Mouse (Mus musculus) heart, postnatal 0 days (tissue): ENCODE measurements around the gene Stap2.

Source experiments
- CTCF ChIP-seq: IDR thresholded peaks from 2 replicates; pipeline ENCODE4 v1.5.1; 2016; ENCODE audit warnings: antibody characterized with exemption, control low read depth, low read depth
- EP300 ChIP-seq: IDR thresholded peaks from 2 replicates; pipeline ENCODE4 v1.6.1; 2016; ENCODE audit warnings: antibody characterized with exemption, low read depth

DNA sequence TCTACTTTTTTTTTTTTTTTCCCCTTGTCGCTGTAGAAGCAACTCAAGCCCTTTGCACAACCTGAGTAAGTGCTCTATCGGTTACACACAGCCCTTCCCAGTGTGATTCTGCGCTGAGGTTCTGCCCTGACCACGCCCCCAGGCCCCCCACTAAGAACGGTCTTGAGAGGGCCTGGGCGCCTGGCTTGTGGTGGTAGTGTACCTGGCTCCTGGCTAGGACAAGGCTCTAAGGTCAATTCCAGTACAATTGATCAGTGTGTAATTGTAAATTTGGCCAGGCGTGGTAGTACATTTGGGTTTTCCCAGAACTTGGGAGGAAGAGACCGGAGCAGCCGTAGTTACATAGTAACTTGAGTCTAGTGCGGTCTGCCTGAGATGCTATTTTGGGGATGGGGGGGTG, 1.6 kb upstream of the Stap2 start:
- TF ChIP-seq CTCF (no peak), EP300 (no peak)
